Mouse (Mus musculus): ENCODE data around the gene Dock2. TPM values are rescaled to one million over a fixed set of nuclear protein-coding genes. Genes with fewer than 3 reads are reported as not detected.

The Dock2 gene
- polyA plus RNA-seq, 1 experiment = 35.9 TPM

DNA sequence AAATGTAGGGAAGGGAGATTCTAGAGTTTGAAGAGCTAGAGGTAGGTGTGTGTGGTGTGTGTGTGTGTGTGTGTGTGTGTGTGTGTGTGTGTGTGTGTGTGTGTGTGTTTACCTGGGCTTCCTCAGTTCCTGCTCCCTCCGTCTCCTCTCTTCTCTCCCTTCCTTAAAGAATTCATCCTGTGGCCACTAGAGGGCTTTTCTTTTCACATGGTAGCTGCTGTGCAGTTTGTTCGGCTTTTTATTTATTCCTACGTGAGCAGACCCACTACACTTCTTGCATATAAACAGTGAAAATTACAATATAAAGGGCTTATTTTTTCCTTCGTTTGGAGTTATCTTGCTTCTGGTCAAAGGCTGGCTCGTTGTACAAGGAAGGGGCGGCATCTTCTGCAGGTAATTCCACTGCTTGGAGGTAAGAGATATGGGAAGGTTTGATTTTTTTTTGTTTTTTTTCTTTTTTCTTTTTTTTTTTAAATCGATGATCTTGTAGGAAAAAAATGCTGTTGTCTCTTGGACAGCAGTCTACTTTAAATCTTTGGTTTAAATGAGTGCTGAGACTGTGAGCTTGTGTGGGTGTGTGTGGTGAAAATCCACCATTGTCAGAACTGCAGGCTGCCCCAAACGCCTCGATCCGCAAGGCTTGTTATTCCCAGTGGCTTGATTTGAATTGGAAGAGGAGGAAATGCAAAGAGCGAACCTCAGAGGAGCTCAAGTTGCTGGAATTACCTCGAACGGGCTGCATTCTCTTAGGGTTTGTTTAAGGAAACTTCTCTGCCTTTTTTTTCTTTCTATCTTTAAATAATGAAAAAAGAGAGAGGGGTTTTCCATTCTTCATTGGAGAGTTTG, 468.9 kb downstream of the Dock2 start, which contains the start of gene Fam196b:
Gene Fam196b, plus strand, starts transcription at position 289 of the 846 bp plus-strand sequence.
- no peak within 1 kb of the TSS for H3K27ac ChIP-seq (ENCODE audit: insufficient read depth, low read length)
- DNase-seq (ENCODE audit: low read depth in 1 of 2, low spot score in 2 of 2) = peak in 1 of 2 experiments; percentile 5
- no peaks in the 10 kb centered on the region for H3K4me1 ChIP-seq (ENCODE audit: control insufficient read depth, insufficient read depth, insufficient read length)
- TF ChIP-seq POLR2A (IDR thresholded peaks at IDR 0.05; ENCODE audit: low read depth, low read length) = no peak
- TF ChIP-seq CTCF (IDR thresholded peaks at IDR 0.05; ENCODE audit: extremely low read depth, insufficient read depth, insufficient read length, insufficient replicate concordance) = peak; percentile 1; the same call in 1 of the 2 replicates
- no peak within 1 kb of the TSS for H3K4me3 ChIP-seq (ENCODE audit: extremely low read depth, insufficient read depth, insufficient read length)
- 67% methylated on average over 13 of the region's 13 CpGs for WGBS
- peaks cover 10% of the 10 kb centered on the region for H3K36me3 ChIP-seq (ENCODE audit: control insufficient read depth, insufficient read depth, low read length)
- H3K27me3 ChIP-seq (ENCODE audit: control insufficient read depth, insufficient read depth, low read length) = no peaks in the 10 kb centered on the region

DNA sequence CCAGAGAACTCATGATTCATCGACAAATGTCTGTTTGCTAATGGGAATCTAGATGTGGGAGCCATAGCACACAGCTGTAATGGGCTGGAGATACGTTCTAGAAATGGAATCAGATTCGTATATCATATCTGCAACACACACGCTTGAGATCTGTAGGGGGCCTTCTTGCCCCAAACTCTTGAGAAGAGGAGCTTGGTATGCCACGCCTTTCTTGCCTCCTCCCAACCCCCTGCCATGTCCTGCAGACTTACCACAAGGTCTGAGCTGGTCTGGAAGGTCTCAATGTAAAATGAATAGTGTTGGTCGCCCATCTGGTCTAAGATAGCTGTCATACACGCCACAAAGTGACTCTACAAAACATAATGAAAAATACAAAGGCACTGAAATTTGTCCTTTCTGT, 471.5 kb downstream of the Dock2 start:
- Histone ChIP-seq H3K4me3 (ENCODE audit: extremely low read depth, insufficient read depth, insufficient read length) (no peak overlapping the region), H3K36me3 (ENCODE audit: control insufficient read depth, insufficient read depth, low read length) (peaks cover 13% of the 10 kb centered on the region), H3K27me3 (ENCODE audit: control insufficient read depth, insufficient read depth, low read length) (no peaks in the 10 kb centered on the region), H3K4me1 (ENCODE audit: control insufficient read depth, insufficient read depth, insufficient read length) (no peaks in the 10 kb centered on the region), H3K27ac (ENCODE audit: insufficient read depth, low read length) (no peak overlapping the region)
- WGBS = 85% methylated on average over 7 of the region's 7 CpGs
- DNase-seq (ENCODE audit: low read depth in 1 of 2, low spot score in 2 of 2) = no peak
- TF ChIP-seq CTCF (IDR thresholded peaks at IDR 0.05; ENCODE audit: extremely low read depth, insufficient read depth, insufficient read length, insufficient replicate concordance) (no peak), POLR2A (IDR thresholded peaks at IDR 0.05; ENCODE audit: low read depth, low read length) (no peak)

DNA sequence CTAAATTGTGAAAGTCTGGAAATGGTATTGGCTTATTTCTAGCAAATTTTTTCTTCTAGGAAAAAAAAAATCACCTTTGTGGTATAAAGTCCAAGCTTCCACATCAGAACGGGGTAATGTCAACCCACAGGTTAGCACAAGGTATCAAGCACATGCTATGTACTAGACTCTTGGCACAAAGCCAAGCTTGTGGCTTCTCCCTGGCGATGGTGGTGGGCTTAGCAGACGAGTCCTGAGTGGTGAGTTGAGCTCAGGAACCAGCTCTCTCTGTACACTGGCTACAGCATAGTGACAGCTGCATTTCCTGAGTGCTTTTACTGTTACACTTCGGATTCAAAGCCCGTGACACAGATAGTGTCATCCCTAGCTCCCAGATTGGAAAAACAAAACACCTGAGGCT, 472.0 kb downstream of the Dock2 start:
- Histone ChIP-seq H3K36me3 (ENCODE audit: control insufficient read depth, insufficient read depth, low read length) (peaks cover 17% of the 10 kb centered on the region), H3K27ac (ENCODE audit: insufficient read depth, low read length) (no peak overlapping the region), H3K4me1 (ENCODE audit: control insufficient read depth, insufficient read depth, insufficient read length) (no peaks in the 10 kb centered on the region), H3K27me3 (ENCODE audit: control insufficient read depth, insufficient read depth, low read length) (no peaks in the 10 kb centered on the region), H3K4me3 (ENCODE audit: extremely low read depth, insufficient read depth, insufficient read length) (no peak overlapping the region)
- no peak for DNase-seq (ENCODE audit: low read depth in 1 of 2, low spot score in 2 of 2)
- no peak for TF ChIP-seq POLR2A (IDR thresholded peaks at IDR 0.05; ENCODE audit: low read depth, low read length)
- WGBS = 47% methylated on average over 5 of the region's 5 CpGs

DNA sequence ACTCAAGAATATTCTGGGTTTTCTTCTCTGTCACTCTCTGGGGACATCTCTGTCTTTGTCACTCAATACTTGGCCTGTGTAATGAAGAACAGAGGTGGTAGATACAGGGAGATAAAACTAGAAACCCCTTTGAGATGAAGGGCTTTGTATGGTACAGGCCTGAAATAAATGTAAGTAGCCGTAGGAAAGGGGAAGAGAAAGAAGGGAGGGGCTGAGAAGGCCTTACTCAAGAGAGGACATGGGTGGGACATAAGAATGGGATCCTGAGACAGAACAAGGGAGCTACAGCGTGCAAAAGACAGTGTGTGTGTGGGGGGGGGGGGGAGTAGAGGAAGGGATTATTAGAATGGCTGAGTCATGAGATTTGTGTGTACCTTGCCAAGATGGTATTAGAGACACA, 474.3 kb downstream of the Dock2 start:
- Histone ChIP-seq H3K36me3 (ENCODE audit: control insufficient read depth, insufficient read depth, low read length) (peaks cover 26% of the 10 kb centered on the region), H3K4me1 (ENCODE audit: control insufficient read depth, insufficient read depth, insufficient read length) (no peaks in the 10 kb centered on the region), H3K4me3 (ENCODE audit: extremely low read depth, insufficient read depth, insufficient read length) (no peak overlapping the region), H3K27me3 (ENCODE audit: control insufficient read depth, insufficient read depth, low read length) (no peaks in the 10 kb centered on the region), H3K27ac (ENCODE audit: insufficient read depth, low read length) (no peak overlapping the region)
- DNase-seq (ENCODE audit: low read depth in 1 of 2, low spot score in 2 of 2) = no peak
- TF ChIP-seq CTCF (IDR thresholded peaks at IDR 0.05; ENCODE audit: extremely low read depth, insufficient read depth, insufficient read length, insufficient replicate concordance) (no peak), POLR2A (IDR thresholded peaks at IDR 0.05; ENCODE audit: low read depth, low read length) (no peak)
- WGBS = 64% methylated on average over 2 of the region's 2 CpGs

DNA sequence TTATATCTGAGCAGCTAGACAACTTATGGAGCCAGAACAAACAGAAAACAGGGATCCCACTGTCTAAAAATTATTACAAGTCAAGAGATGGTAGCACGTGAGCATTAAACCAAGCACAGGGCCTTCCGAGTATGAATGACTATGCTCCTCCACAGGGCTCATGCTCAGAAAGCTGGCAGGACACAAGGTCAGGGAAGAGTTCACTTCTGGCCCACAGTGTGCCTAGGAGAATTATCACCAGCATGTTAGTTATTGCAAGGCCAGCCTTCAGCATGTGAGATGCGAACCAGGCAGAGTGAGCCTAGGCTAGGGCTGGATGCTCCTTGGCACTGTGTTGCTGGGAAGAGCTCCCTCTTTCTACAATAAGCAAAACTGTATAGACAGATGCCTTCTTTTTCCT, 475.0 kb downstream of the Dock2 start:
- no peak overlapping the region for H3K27ac ChIP-seq (ENCODE audit: insufficient read depth, low read length)
- H3K36me3 ChIP-seq (ENCODE audit: control insufficient read depth, insufficient read depth, low read length) = peaks cover 26% of the 10 kb centered on the region
- H3K4me3 ChIP-seq (ENCODE audit: extremely low read depth, insufficient read depth, insufficient read length) = no peak overlapping the region
- H3K27me3 ChIP-seq (ENCODE audit: control insufficient read depth, insufficient read depth, low read length) = no peaks in the 10 kb centered on the region
- no peak for DNase-seq (ENCODE audit: low read depth in 1 of 2, low spot score in 2 of 2)
- no peaks in the 10 kb centered on the region for H3K4me1 ChIP-seq (ENCODE audit: control insufficient read depth, insufficient read depth, insufficient read length)
- 93% methylated on average over 3 of the region's 3 CpGs for WGBS
- TF ChIP-seq POLR2A (IDR thresholded peaks at IDR 0.05; ENCODE audit: low read depth, low read length) (no peak), CTCF (IDR thresholded peaks at IDR 0.05; ENCODE audit: extremely low read depth, insufficient read depth, insufficient read length, insufficient replicate concordance) (no peak)

DNA sequence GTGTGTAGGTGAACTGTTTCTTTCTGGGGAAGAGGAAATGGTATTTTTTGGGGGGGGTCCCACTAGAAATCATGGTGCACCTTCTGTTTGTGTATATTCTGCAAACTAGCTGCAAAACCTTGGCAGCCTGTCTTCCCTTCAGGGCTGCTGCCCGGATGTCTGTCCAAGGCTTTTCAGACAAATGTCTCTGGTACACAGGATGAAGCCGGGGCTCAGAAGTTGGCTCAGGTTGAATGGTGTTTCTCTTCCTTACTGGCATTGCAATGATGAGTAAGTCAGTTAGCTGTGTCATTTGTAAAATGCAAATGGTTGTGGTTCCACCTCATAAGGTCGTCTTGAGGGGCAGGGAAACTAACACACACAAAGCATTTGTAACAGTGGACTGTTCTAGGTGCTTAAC, 477.5 kb downstream of the Dock2 start:
- Histone ChIP-seq H3K27ac (ENCODE audit: insufficient read depth, low read length) (no peak overlapping the region), H3K4me3 (ENCODE audit: extremely low read depth, insufficient read depth, insufficient read length) (no peak overlapping the region), H3K36me3 (ENCODE audit: control insufficient read depth, insufficient read depth, low read length) (peaks cover 34% of the 10 kb centered on the region), H3K27me3 (ENCODE audit: control insufficient read depth, insufficient read depth, low read length) (no peaks in the 10 kb centered on the region), H3K4me1 (ENCODE audit: control insufficient read depth, insufficient read depth, insufficient read length) (no peaks in the 10 kb centered on the region)
- DNase-seq (ENCODE audit: low read depth in 1 of 2, low spot score in 2 of 2) = no peak
- WGBS = 87% methylated on average over 3 of the region's 3 CpGs
- no peak for TF ChIP-seq POLR2A (IDR thresholded peaks at IDR 0.05; ENCODE audit: low read depth, low read length)
- no peak for TF ChIP-seq CTCF (IDR thresholded peaks at IDR 0.05; ENCODE audit: extremely low read depth, insufficient read depth, insufficient read length, insufficient replicate concordance)

DNA sequence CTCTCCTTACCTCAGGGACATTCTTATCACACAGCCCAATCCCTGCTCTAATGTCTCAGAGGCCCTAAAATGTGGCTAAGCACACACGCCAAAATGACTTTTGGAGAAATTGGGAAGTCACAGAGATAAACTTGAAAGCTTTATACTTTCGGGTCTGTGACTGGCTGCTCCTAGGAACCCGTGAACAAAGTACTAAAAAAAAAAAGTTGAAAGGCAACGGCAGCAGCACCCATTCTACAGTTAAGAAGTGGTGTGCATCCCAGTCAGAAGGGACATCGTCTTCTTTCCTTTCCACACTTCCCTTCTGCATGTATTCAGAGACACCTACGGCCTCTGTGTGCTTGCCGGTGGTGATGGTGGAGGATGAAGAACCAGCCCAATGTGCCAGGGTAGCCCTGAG, 483.6 kb downstream of the Dock2 start:
- no peaks in the 10 kb centered on the region for H3K27me3 ChIP-seq (ENCODE audit: control insufficient read depth, insufficient read depth, low read length)
- H3K4me1 ChIP-seq (ENCODE audit: control insufficient read depth, insufficient read depth, insufficient read length) = no peaks in the 10 kb centered on the region
- no peak overlapping the region for H3K27ac ChIP-seq (ENCODE audit: insufficient read depth, low read length)
- TF ChIP-seq CTCF (IDR thresholded peaks at IDR 0.05; ENCODE audit: extremely low read depth, insufficient read depth, insufficient read length, insufficient replicate concordance) (no peak), POLR2A (IDR thresholded peaks at IDR 0.05; ENCODE audit: low read depth, low read length) (no peak)
- 90% methylated on average over 7 of the region's 7 CpGs for WGBS
- peaks cover 36% of the 10 kb centered on the region for H3K36me3 ChIP-seq (ENCODE audit: control insufficient read depth, insufficient read depth, low read length)
- no peak for DNase-seq (ENCODE audit: low read depth in 1 of 2, low spot score in 2 of 2)
- no peak overlapping the region for H3K4me3 ChIP-seq (ENCODE audit: extremely low read depth, insufficient read depth, insufficient read length)

Data from spleen, adult 2 months (tissue).